1 mouse cellular context compared by ENCODE assay signal in the genomic region with DNA sequence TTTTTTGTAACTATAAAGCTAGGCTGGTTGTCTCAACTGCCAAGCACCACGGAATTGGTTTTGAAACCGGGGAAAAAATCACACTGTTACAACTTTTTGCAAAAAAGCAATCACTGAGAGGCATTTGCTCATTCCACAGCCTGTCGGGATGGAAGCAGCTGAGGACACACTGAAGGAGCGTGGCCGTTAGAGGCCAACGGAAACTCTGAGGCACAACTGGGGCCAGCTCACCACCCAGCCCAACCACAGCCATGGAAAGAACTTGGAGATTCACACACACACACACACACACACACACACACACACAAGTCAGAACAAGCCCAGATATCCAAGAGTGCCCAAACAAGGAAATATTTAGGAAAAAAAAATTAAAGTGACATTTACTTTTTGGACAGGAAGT.
A peak's percentile ranks its signal among the peaks of the same experiment; 100 is the strongest.
TF ChIP-seq lines count a peak whose summit lies in the region.

No protein-coding gene starts in this region.

TF ChIP-seq in CH12.LX, 34 proteins besides CTCF, POLR2A, EP300 and RAD21 (continued from another document):
- TF ChIP-seq E2F4 (IDR thresholded peaks at IDR 0.05; ENCODE audit: insufficient replicate concordance, low read depth, low read length) (no peak), USF1 (IDR thresholded peaks at IDR 0.05; ENCODE audit: low read depth, low read length) (no peak), HCFC1 (IDR thresholded peaks at IDR 0.05; ENCODE audit: low read depth, low read length) (no peak), RCOR1 (conservative IDR thresholded peaks at IDR 0.05; ENCODE audit: low read depth, low read length) (no peak), CHD2 (IDR thresholded peaks at IDR 0.05; ENCODE audit: low read length) (no peak), SIN3A (IDR thresholded peaks at IDR 0.05; ENCODE audit: low read length) (no peak), MEF2A (IDR thresholded peaks at IDR 0.05; ENCODE audit: borderline replicate concordance, low read depth, low read length) (no peak; the same call in 1 of the 2 replicates), CHD1 (IDR thresholded peaks at IDR 0.05; ENCODE audit: low read depth, low read length) (no peak; the same call in 1 of the 2 replicates), USF2 (conservative IDR thresholded peaks at IDR 0.05; ENCODE audit: low read depth, low read length) (no peak), NRF1 (IDR thresholded peaks at IDR 0.05; ENCODE audit: low read depth, low read length) (no peak), MAX (IDR thresholded peaks at IDR 0.05; ENCODE audit: low read length) (no peak), ZKSCAN1 (IDR thresholded peaks at IDR 0.05; ENCODE audit: borderline replicate concordance, low read depth, low read length) (no peak), ETS1 (conservative IDR thresholded peaks at IDR 0.05; ENCODE audit: low read depth, low read length) (peak; percentile 65; the same call in 1 of the 2 replicates), TCF12 (IDR thresholded peaks at IDR 0.05; ENCODE audit: low read depth, low read length) (no peak), MXI1 (IDR thresholded peaks at IDR 0.05; ENCODE audit: low read depth, low read length) (no peak), SMC3 (IDR thresholded peaks at IDR 0.05; ENCODE audit: low read depth, low read length) (no peak), MAZ (IDR thresholded peaks at IDR 0.05; ENCODE audit: low read depth, low read length) (no peak)
